Mouse (Mus musculus) stomach, embryonic 16.5 days (tissue): ENCODE measurements around the gene Enox1. TPM values are rescaled to one million over a fixed set of nuclear protein-coding genes. Genes with fewer than 3 reads are reported as not detected.
A peak's percentile ranks its signal among the peaks of the same experiment; 100 is the strongest.

Experiments
- ATAC-seq: fragments of 200-750 bp; cut with Nextera tagmentation; 2 replicates; pipeline ENCODE4 v1.8.0; 2017; ENCODE audit warnings: moderate number of reproducible peaks, moderate TSS enrichment; ENCODE audit not compliant: insufficient read depth, low FRiP score
- H3K27ac ChIP-seq: fragments of 300-500 bp; sonication (generic); 2 replicates; pipeline ENCODE4 v1.5.1; 2014; ENCODE audit warnings: low read length
- H3K27me3 ChIP-seq: fragments of 300-500 bp; sonication (generic); 2 replicates; pipeline ENCODE4 v1.6.1; 2014; ENCODE audit warnings: low read length, control low read depth, mixed read lengths; ENCODE audit not compliant: control insufficient read depth, insufficient read depth
- H3K36me3 ChIP-seq: fragments of 300-500 bp; sonication (generic); 2 replicates; pipeline ENCODE4 v1.6.1; 2014; ENCODE audit warnings: low read length; ENCODE audit not compliant: control insufficient read depth, insufficient read depth
- H3K4me1 ChIP-seq: fragments of 300-500 bp; sonication (generic); 2 replicates; pipeline ENCODE4 v1.6.1; 2014; ENCODE audit warnings: low read length, control low read depth, mixed read lengths; ENCODE audit not compliant: control insufficient read depth, insufficient read depth
- H3K4me2 ChIP-seq: fragments of 300-500 bp; sonication (generic); 2 replicates; pipeline ENCODE4 v1.6.1; 2014; ENCODE audit warnings: low read depth, low read length, mixed read lengths
- H3K4me3 ChIP-seq: fragments of 300-500 bp; sonication (generic); replicated peaks from 2 replicates; pipeline ENCODE4 v1.5.1; 2014; ENCODE audit warnings: mild to moderate bottlenecking, low read length
- H3K9ac ChIP-seq: fragments of 300-500 bp; sonication (generic); 2 replicates; pipeline ENCODE4 v1.6.1; 2014; ENCODE audit warnings: low read length
- H3K9me3 ChIP-seq: fragments of 300-500 bp; sonication (generic); replicated peaks from 2 replicates; pipeline ENCODE4 v1.6.1; 2016; ENCODE audit warnings: low read length, control low read depth; ENCODE audit not compliant: control insufficient read depth
- WGBS: fragments of 180-500 bp; shearing (Covaris S2); extraction: QIAGEN DNeasy Blood & Tissue Kit; methylation state at CpG from one replicate; pipeline ENCODE4 v1.1.7; 2014; 5-methylcytosine and 5-hydroxymethylcytosine counted together
- polyA plus RNA-seq: library from polyadenylated mRNA; unstranded; fragments of >200 nt; fragmentation: Nextera tagmentation; extraction: Ambion mirVana; gene quantifications from 2 replicates; pipeline ENCODE4 v1.2.1, GENCODE M21; 2015

The Enox1 gene
- polyA plus RNA-seq, 1 experiment from 2014 or later = 6.6 TPM

GRCm38 (mm10) chr14:77558910-77559309, 402.3 kb downstream of the Enox1 start:
- Histone ChIP-seq H3K36me3 (no peaks in the 10 kb centered on the region), H3K27ac (no peak overlapping the region), H3K9ac (no peak overlapping the region), H3K4me1 (no peaks in the 10 kb centered on the region), H3K4me3 (no peak overlapping the region), H3K9me3 (no peaks in the 10 kb centered on the region), H3K4me2 (no peak overlapping the region), H3K27me3 (no peaks in the 10 kb centered on the region)
- WGBS = 91% methylated on average over 3 of the region's 3 CpGs
- no peak for ATAC-seq

DNA sequence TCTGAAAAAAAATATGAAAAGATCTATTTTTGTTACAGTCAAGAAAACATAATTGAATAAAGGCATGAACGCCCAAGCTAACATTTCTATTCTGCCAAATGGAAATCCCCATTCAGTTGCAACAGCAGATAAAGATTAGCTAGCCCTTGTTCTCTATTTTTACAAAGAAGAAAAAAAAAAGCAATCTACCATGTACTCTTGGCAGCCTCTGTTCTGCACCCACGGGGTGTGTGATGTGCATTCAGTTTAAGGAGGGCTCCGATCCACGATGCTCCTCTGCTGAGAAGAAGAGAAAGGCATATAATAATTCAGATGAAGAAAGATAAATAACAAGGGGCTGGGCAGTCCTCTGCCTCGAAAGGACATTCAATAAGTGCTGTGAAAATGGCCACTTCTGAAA, 403.2 kb downstream of the Enox1 start:
- Histone ChIP-seq H3K9me3 (no peaks in the 10 kb centered on the region), H3K4me2 (no peak overlapping the region), H3K36me3 (no peaks in the 10 kb centered on the region), H3K27me3 (no peaks in the 10 kb centered on the region), H3K9ac (no peak overlapping the region), H3K27ac (no peak overlapping the region), H3K4me3 (no peak overlapping the region), H3K4me1 (no peaks in the 10 kb centered on the region)
- WGBS = 79% methylated on average over 5 of the region's 5 CpGs
- ATAC-seq = no peak

GRCm38 (mm10) chr14:77561808-77562583, 405.4 kb downstream of the Enox1 start:
- no peaks in the 10 kb centered on the region for H3K27me3 ChIP-seq
- no peaks in the 10 kb centered on the region for H3K4me1 ChIP-seq
- no peak for ATAC-seq
- H3K4me2 ChIP-seq = no peak overlapping the region
- H3K36me3 ChIP-seq = no peaks in the 10 kb centered on the region
- H3K9me3 ChIP-seq = no peaks in the 10 kb centered on the region
- no peak overlapping the region for H3K4me3 ChIP-seq
- H3K9ac ChIP-seq = no peak overlapping the region
- no peak overlapping the region for H3K27ac ChIP-seq
- 47% methylated on average over 6 of the region's 6 CpGs for WGBS

DNA sequence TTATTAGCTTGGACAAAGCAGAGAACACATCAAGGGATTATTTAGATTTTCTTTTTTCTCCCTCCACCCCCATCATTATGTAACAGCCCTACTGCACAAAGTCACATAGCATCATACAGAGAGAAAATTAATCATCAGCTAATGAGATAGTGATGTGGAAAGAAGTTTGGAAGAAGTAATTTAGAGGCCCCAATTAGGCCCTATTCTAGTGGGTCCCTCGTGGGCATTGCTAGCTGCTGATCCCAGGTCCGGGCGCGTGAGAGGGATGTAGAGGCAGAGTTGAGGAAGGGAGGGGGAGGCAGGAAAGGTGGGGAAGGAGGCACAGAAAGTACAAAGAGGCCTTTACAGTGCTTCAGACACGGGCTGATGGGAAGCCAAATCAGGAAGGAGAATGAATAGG, 407.4 kb downstream of the Enox1 start:
- H3K4me1 ChIP-seq = no peaks in the 10 kb centered on the region
- ATAC-seq = no peak
- H3K4me2 ChIP-seq = no peak overlapping the region
- no peak overlapping the region for H3K4me3 ChIP-seq
- H3K9ac ChIP-seq = no peak overlapping the region
- H3K36me3 ChIP-seq = no peaks in the 10 kb centered on the region
- 82% methylated on average over 5 of the region's 5 CpGs for WGBS
- no peaks in the 10 kb centered on the region for H3K27me3 ChIP-seq
- no peaks in the 10 kb centered on the region for H3K9me3 ChIP-seq
- no peak overlapping the region for H3K27ac ChIP-seq

DNA sequence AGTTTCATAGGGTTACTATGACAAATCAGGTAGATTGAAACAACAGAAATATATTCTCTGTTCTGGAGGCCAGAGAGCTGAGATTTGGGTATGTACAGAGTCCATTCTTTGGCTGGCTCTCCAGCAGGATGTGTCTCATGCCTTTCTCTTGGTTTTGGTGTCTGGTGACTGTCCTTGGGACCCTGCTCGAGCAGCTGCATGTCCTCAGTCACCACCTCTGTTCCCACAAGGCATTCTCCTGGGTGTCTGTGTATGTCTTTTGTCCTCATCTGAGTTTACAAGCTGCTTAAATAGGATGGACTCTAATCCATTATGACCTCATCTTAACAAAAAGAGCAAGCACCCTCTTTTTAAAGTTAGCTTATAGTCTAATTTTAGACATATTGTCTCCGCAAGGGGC, 410.6 kb downstream of the Enox1 start:
- H3K4me2 ChIP-seq = no peak overlapping the region
- H3K36me3 ChIP-seq = no peaks in the 10 kb centered on the region
- no peak overlapping the region for H3K9ac ChIP-seq
- no peaks in the 10 kb centered on the region for H3K27me3 ChIP-seq
- 83% methylated on average over 2 of the region's 2 CpGs for WGBS
- H3K4me3 ChIP-seq = no peak overlapping the region
- no peaks in the 10 kb centered on the region; the same call in 1 of the 2 replicates for H3K9me3 ChIP-seq
- H3K27ac ChIP-seq = no peak overlapping the region
- ATAC-seq = no peak
- no peaks in the 10 kb centered on the region for H3K4me1 ChIP-seq

DNA sequence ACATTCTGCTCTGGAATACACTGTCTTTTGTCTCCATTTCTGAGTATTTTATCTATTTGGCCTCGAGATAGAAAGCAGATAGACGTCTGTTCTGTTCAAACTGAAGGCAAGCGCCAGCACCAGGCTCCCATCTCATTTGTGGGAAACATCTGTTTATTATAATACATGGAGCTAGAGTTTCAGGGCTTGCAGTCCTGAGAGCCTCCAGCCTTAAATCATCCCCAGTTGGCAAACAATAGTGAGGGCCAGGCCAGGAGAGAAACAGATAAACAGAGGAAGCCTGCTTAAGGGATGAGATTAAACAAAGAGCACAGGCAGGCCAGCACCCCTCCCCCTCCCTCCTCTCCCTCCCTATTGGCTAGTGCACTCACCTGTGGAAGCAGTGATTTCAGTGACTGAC, 417.9 kb downstream of the Enox1 start:
- Histone ChIP-seq H3K9ac (no peak overlapping the region), H3K4me2 (no peak overlapping the region), H3K9me3 (no peaks in the 10 kb centered on the region; the same call in 1 of the 2 replicates), H3K4me1 (no peaks in the 10 kb centered on the region), H3K36me3 (no peaks in the 10 kb centered on the region), H3K27me3 (no peaks in the 10 kb centered on the region), H3K4me3 (no peak overlapping the region), H3K27ac (no peak overlapping the region)
- 27% methylated on average over 3 of the region's 3 CpGs for WGBS
- peak; percentile 53 for ATAC-seq

GRCm38 (mm10) chr14:77576411-77576810, 419.8 kb downstream of the Enox1 start:
- no peaks in the 10 kb centered on the region; the same call in 1 of the 2 replicates for H3K9me3 ChIP-seq

GRCm38 (mm10) chr14:77577481-77578251, 421.1 kb downstream of the Enox1 start:
- H3K27ac ChIP-seq = no peak overlapping the region
- WGBS = 73% methylated on average over 18 of the region's 18 CpGs
- H3K4me1 ChIP-seq = peaks cover 11% of the 10 kb centered on the region
- no peaks in the 10 kb centered on the region for H3K27me3 ChIP-seq
- ATAC-seq = no peak
- no peak overlapping the region for H3K9ac ChIP-seq
- no peaks in the 10 kb centered on the region for H3K9me3 ChIP-seq
- H3K4me2 ChIP-seq = no peak overlapping the region
- no peak overlapping the region for H3K4me3 ChIP-seq
- no peaks in the 10 kb centered on the region for H3K36me3 ChIP-seq

More at GRCm38 (mm10) chr14:77576411-77576810, 419.8 kb downstream of the Enox1 start:
- H3K36me3 ChIP-seq = no peaks in the 10 kb centered on the region
- WGBS = 55% methylated on average over 5 of the region's 5 CpGs
- H3K4me1 ChIP-seq = peaks cover 8% of the 10 kb centered on the region
- H3K4me3 ChIP-seq = no peak overlapping the region
- H3K9ac ChIP-seq = no peak overlapping the region
- H3K27ac ChIP-seq = no peak overlapping the region
- H3K4me2 ChIP-seq = no peak overlapping the region
- no peaks in the 10 kb centered on the region for H3K27me3 ChIP-seq
- ATAC-seq = no peak

DNA sequence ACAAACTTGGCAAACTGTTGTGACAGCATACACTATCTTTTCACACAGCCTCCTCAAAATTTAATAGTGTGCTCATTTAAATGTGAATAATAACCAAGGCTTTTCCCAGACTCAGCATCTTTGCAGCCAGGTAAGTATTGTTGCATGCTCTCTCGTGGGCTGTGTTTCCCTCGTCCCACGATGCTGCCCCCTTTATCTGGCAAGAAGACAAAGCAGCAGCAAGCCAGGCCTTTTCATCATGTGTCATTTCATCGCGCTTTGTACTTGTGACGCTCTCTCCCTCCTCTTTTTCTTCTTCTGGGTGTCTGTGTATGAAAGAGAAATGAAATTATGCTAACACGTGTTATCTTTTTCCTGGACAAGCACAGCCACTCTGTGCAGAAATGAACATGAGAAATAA, 421.8 kb downstream of the Enox1 start:
- Histone ChIP-seq H3K9me3 (no peaks in the 10 kb centered on the region), H3K4me1 (peaks cover 11% of the 10 kb centered on the region), H3K36me3 (no peaks in the 10 kb centered on the region), H3K4me2 (no peak overlapping the region), H3K9ac (no peak overlapping the region), H3K4me3 (no peak overlapping the region), H3K27ac (no peak overlapping the region), H3K27me3 (no peaks in the 10 kb centered on the region)
- WGBS = 55% methylated on average over 7 of the region's 7 CpGs
- ATAC-seq = no peak
